Mouse (Mus musculus) neural tube, embryonic 13.5 days (tissue): ENCODE data around the gene 2410015M20Rik. TPM values are rescaled to one million over a fixed set of nuclear protein-coding genes. Genes with fewer than 3 reads are reported as not detected.

Experiments
- ATAC-seq: fragments of 200-750 bp; cut with Nextera tagmentation; 2 replicates; pipeline ENCODE4 v1.8.0; 2017; ENCODE audit warnings: low read depth, mild to moderate bottlenecking, moderate TSS enrichment, moderate library complexity
- H3K27ac ChIP-seq: fragments of 300-500 bp; sonication (generic); replicated peaks from 2 replicates; pipeline ENCODE4 v1.5.1; 2015; ENCODE audit warnings: moderate library complexity, mild to moderate bottlenecking, inconsistent platforms
- H3K27me3 ChIP-seq: fragments of 300-500 bp; sonication (generic); 2 replicates; pipeline ENCODE4 v1.6.1; 2015; ENCODE audit warnings: mild to moderate bottlenecking, inconsistent platforms
- H3K36me3 ChIP-seq: fragments of 300-500 bp; sonication (generic); 2 replicates; pipeline ENCODE4 v1.6.1; 2015; ENCODE audit warnings: mild to moderate bottlenecking, inconsistent platforms
- H3K4me1 ChIP-seq: fragments of 300-500 bp; sonication (generic); replicated peaks from 2 replicates; pipeline ENCODE4 v1.6.1; 2015; ENCODE audit warnings: inconsistent platforms
- H3K4me2 ChIP-seq: fragments of 300-500 bp; sonication (generic); 2 replicates; pipeline ENCODE4 v1.6.1; 2015; ENCODE audit warnings: inconsistent platforms, mild to moderate bottlenecking, moderate library complexity
- H3K4me3 ChIP-seq: fragments of 300-500 bp; sonication (generic); 2 replicates; pipeline ENCODE4 v1.5.1; 2015; ENCODE audit warnings: mild to moderate bottlenecking, inconsistent platforms
- H3K9ac ChIP-seq: fragments of 300-500 bp; sonication (generic); 2 replicates; pipeline ENCODE4 v1.6.1; 2015; ENCODE audit warnings: moderate library complexity, mild to moderate bottlenecking, inconsistent platforms
- H3K9me3 ChIP-seq: fragments of 300-500 bp; sonication (generic); 2 replicates; pipeline ENCODE4 v1.6.1; 2016; ENCODE audit warnings: inconsistent platforms
- WGBS: fragments of 180-500 bp; shearing (Covaris S2); methylation state at CpG from one replicate; pipeline ENCODE4 v1.1.7; 2015; 5-methylcytosine and 5-hydroxymethylcytosine counted together
- polyA plus RNA-seq: library from polyadenylated mRNA; unstranded; fragments of >200 nt; fragmentation: Nextera tagmentation; extraction: Ambion mirVana; gene quantifications from 2 replicates; pipeline ENCODE4 v1.2.1, GENCODE M21; 2015

2410015M20Rik gene
- polyA plus RNA-seq, 1 experiment from 2014 or later: 214 TPM

- peak overlapping the region; percentile 97 for H3K4me3 ChIP-seq
- under 1% methylated on average over 61 of the region's 61 CpGs for WGBS
- H3K4me1 ChIP-seq: peaks cover 75% of the 10 kb centered on the region
- peak overlapping the region; percentile 93 for H3K27ac ChIP-seq
- peak; percentile 24 for ATAC-seq
- peaks cover 63% of the 10 kb centered on the region for H3K36me3 ChIP-seq
- H3K27me3 ChIP-seq: no peaks in the 10 kb centered on the region
- peak overlapping the region; percentile 97 for H3K4me2 ChIP-seq
- peak overlapping the region; percentile 89 for H3K9ac ChIP-seq
- H3K9me3 ChIP-seq: no peaks in the 10 kb centered on the region
These were observed 24.3 kb downstream of the 2410015M20Rik start for GRCm38 (mm10) chr17:56585171-56585821.

- Histone ChIP-seq H3K4me1 (peaks cover 70% of the 10 kb centered on the region), H3K4me3 (peak within 1 kb of the TSS; percentile 97), H3K4me2 (peak within 1 kb of the TSS; percentile 97), H3K27me3 (no peaks in the 10 kb centered on the region), H3K9ac (peak within 1 kb of the TSS; percentile 89), H3K27ac (peak within 1 kb of the TSS; percentile 93), H3K36me3 (peaks cover 62% of the 10 kb centered on the region), H3K9me3 (no peaks in the 10 kb centered on the region)
- ATAC-seq: peak; percentile 96
- under 1% methylated on average over 91 of the region's 101 CpGs for WGBS
These were observed 25.1 kb downstream of the 2410015M20Rik start, which contains the start of the genes Safb2 and Safb for GRCm38 (mm10) chr17:56584257-56585130. TSS of gene Safb2 (minus strand) at chr17:56584585. TSS of gene Safb (plus strand) at chr17:56584825.

- Histone ChIP-seq H3K9me3 (no peaks in the 10 kb centered on the region), H3K4me1 (peaks cover 63% of the 10 kb centered on the region), H3K27ac (peak overlapping the region; percentile 92), H3K27me3 (no peaks in the 10 kb centered on the region), H3K36me3 (peaks cover 60% of the 10 kb centered on the region), H3K9ac (peak overlapping the region; percentile 87), H3K4me3 (peak overlapping the region; percentile 97), H3K4me2 (peak overlapping the region; percentile 95)
- ATAC-seq: no peak
- WGBS: 4% methylated on average over 33 of the region's 33 CpGs
These were observed 25.8 kb downstream of the 2410015M20Rik start for GRCm38 (mm10) chr17:56583611-56584256.

- ATAC-seq: no peak
- Histone ChIP-seq H3K27me3 (no peaks in the 10 kb centered on the region), H3K4me3 (peak overlapping the region; percentile 97), H3K9ac (peak overlapping the region; percentile 87), H3K9me3 (no peaks in the 10 kb centered on the region), H3K27ac (no peak overlapping the region), H3K36me3 (peaks cover 61% of the 10 kb centered on the region), H3K4me1 (peaks cover 56% of the 10 kb centered on the region), H3K4me2 (peak overlapping the region; percentile 95)
- WGBS: 84% methylated on average over 1 of the region's 1 CpGs
These were observed 26.5 kb downstream of the 2410015M20Rik start for GRCm38 (mm10) chr17:56583071-56583470.

GRCm38 (mm10) chr17:56572939-56573338 lies 36.6 kb downstream of the 2410015M20Rik start:
- peaks cover 7% of the 10 kb centered on the region; the same call in 1 of the 2 replicates for H3K4me1 ChIP-seq
- no peak overlapping the region for H3K9ac ChIP-seq
- H3K27me3 ChIP-seq: no peaks in the 10 kb centered on the region
- H3K27ac ChIP-seq: 0 out of 2 replicates have a peak overlapping the region, but pooled peaks have one; percentile 1
- no peaks in the 10 kb centered on the region for H3K9me3 ChIP-seq
- peaks cover 95% of the 10 kb centered on the region for H3K36me3 ChIP-seq
- no peak overlapping the region for H3K4me2 ChIP-seq
- ATAC-seq: no peak
- WGBS: 86% methylated on average over 3 of the region's 3 CpGs
- H3K4me3 ChIP-seq: no peak overlapping the region

- H3K36me3 ChIP-seq: peaks cover 95% of the 10 kb centered on the region
- H3K4me2 ChIP-seq: no peak overlapping the region
- 43% methylated on average over 1 of the region's 1 CpGs for WGBS
- no peaks in the 10 kb centered on the region for H3K27me3 ChIP-seq
- no peak overlapping the region for H3K4me3 ChIP-seq
- H3K4me1 ChIP-seq: peaks cover 7% of the 10 kb centered on the region; the same call in 1 of the 2 replicates
- no peaks in the 10 kb centered on the region for H3K9me3 ChIP-seq
- no peak overlapping the region for H3K9ac ChIP-seq
- H3K27ac ChIP-seq: 0 out of 2 replicates have a peak overlapping the region, but pooled peaks have one; percentile 1
- ATAC-seq: no peak
These were observed 37.4 kb downstream of the 2410015M20Rik start for GRCm38 (mm10) chr17:56572154-56572553.

- no peak overlapping the region for H3K27ac ChIP-seq
- no peak overlapping the region for H3K9ac ChIP-seq
- H3K4me3 ChIP-seq: no peak overlapping the region
- H3K9me3 ChIP-seq: no peaks in the 10 kb centered on the region
- no peak for ATAC-seq
- 90% methylated on average over 4 of the region's 4 CpGs for WGBS
- no peak overlapping the region for H3K4me2 ChIP-seq
- peaks cover 7% of the 10 kb centered on the region; the same call in 1 of the 2 replicates for H3K4me1 ChIP-seq
- H3K36me3 ChIP-seq: peaks cover 99% of the 10 kb centered on the region
- H3K27me3 ChIP-seq: no peaks in the 10 kb centered on the region
These were observed 39.3 kb downstream of the 2410015M20Rik start for GRCm38 (mm10) chr17:56570287-56570686.

GRCm38 (mm10) chr17:56567370-56567769 lies 42.2 kb downstream of the 2410015M20Rik start:
- H3K4me1 ChIP-seq: no peaks in the 10 kb centered on the region; the same call in 1 of the 2 replicates
- 98% methylated on average over 4 of the region's 4 CpGs for WGBS
- H3K36me3 ChIP-seq: peaks cover 100% of the 10 kb centered on the region
- H3K9me3 ChIP-seq: no peaks in the 10 kb centered on the region
- no peak overlapping the region for H3K9ac ChIP-seq
- no peak for ATAC-seq
- no peaks in the 10 kb centered on the region for H3K27me3 ChIP-seq
- no peak overlapping the region for H3K27ac ChIP-seq
- no peak overlapping the region for H3K4me3 ChIP-seq
- H3K4me2 ChIP-seq: no peak overlapping the region

- no peak for ATAC-seq
These were observed 42.7 kb downstream of the 2410015M20Rik start for GRCm38 (mm10) chr17:56566918-56567317.

GRCm38 (mm10) chr17:56566293-56566692 lies 43.3 kb downstream of the 2410015M20Rik start:
- Histone ChIP-seq H3K4me3 (no peak overlapping the region), H3K27ac (no peak overlapping the region), H3K4me2 (no peak overlapping the region), H3K9me3 (no peaks in the 10 kb centered on the region), H3K36me3 (peaks cover 100% of the 10 kb centered on the region), H3K9ac (no peak overlapping the region), H3K4me1 (no peaks in the 10 kb centered on the region), H3K27me3 (no peaks in the 10 kb centered on the region)
- 93% methylated on average over 29 of the region's 29 CpGs for WGBS
- ATAC-seq: no peak

More at GRCm38 (mm10) chr17:56566918-56567317, 42.7 kb downstream of the 2410015M20Rik start:
- Histone ChIP-seq H3K36me3 (peaks cover 100% of the 10 kb centered on the region), H3K27me3 (no peaks in the 10 kb centered on the region), H3K9ac (no peak overlapping the region), H3K9me3 (no peaks in the 10 kb centered on the region), H3K4me3 (no peak overlapping the region), H3K4me1 (no peaks in the 10 kb centered on the region; the same call in 1 of the 2 replicates), H3K4me2 (no peak overlapping the region), H3K27ac (no peak overlapping the region)
- WGBS: 92% methylated on average over 5 of the region's 5 CpGs

- Histone ChIP-seq H3K4me2 (no peak overlapping the region), H3K4me3 (no peak overlapping the region), H3K27ac (no peak overlapping the region), H3K9ac (no peak overlapping the region), H3K4me1 (no peaks in the 10 kb centered on the region), H3K27me3 (no peaks in the 10 kb centered on the region), H3K36me3 (peaks cover 63% of the 10 kb centered on the region), H3K9me3 (no peaks in the 10 kb centered on the region)
- WGBS: 94% methylated on average over 2 of the region's 2 CpGs
- no peak for ATAC-seq
These were observed 47.7 kb downstream of the 2410015M20Rik start for GRCm38 (mm10) chr17:56561866-56562265.
